Mouse (Mus musculus): ENCODE results near the gene Duoxa1.

DNA sequence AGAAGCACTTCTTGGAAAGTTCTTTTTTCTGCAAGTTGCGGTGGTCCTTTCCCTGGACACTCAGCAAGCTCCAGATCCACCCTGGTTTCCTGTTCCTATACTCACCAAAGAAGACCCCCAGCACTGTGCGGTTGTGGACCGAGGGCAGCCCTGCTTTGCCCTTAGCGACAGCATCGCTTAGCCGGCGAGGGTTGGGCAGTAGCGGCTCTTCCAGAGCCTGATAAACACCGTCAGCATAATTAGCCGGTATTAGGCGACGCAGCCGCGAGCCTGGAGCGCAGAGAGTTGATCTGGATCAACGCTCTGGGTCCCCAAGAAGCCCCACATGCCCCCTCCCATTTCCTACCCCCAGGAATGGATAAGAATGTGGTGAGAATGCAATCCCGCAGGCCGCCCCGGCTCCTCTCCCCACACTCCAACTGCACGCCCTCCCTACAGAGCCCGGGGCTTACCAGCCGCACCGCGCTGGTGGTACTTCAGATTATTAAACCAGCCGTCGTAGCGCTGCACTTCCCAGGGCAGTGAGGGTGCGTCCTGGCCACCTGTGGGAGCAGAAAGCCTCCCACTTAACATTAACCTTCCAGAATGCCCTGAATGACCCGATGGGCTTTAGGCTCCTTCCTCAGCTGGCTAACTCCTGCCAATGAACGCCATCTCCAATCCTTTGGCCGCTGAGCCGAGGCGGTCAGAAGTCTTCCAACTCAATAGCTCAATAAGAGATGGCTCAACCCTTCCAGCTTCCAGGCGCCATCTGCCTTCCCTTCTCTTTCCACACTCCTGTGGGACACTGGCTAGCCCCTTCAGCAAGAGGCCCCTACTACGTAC is 16.0 kb downstream of the Duoxa1 start:
- TF ChIP-seq CTCF (IDR thresholded peaks at IDR 0.05) (no peak), EP300 (IDR thresholded peaks at IDR 0.05) (no peak)
